Mouse (Mus musculus): ENCODE measurements at regions not wholly inside any gene's neighbourhood (a gene's known extent, or its start where the extent isn't known, plus 50 kb on each side); places are given as distances from the start of the nearest gene placed in this dataset.

DNA sequence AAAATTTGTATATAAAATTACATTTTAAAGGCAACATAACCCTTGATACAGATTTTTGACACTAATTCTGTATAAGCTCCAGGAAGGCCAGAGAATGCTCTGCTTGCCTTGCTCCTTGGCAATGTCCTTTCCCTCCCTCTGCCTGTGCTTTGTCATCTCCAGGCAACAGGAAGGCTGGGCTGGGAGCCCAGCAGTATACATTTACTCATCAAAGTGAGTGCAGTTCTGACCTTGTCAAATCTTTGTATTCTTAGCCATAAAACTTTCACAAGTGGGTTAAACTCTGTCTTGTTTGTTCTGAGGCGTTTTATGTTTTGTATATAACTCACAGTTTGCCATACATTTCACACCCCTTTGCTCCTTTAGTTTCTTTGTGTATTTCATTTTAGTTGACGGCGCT lies 375.5 kb upstream of the Prmt6 start:
- TF ChIP-seq CTCF (IDR thresholded peaks at IDR 0.05; ENCODE audit: low read depth): no peak
- TF ChIP-seq EP300 (IDR thresholded peaks at IDR 0.05; ENCODE audit: low read depth): no peak
